Mouse (Mus musculus) E14TG2a.4 (cell line): ENCODE data around the gene Asic3.

Source experiments
- CTCF ChIP-seq: conservative IDR thresholded peaks from 2 replicates; pipeline ENCODE4 v1.5.1; 2014; ENCODE audit warnings: low read length
- NANOG ChIP-seq: IDR thresholded peaks from 2 replicates; pipeline ENCODE4 v1.6.1; 2014; ENCODE audit warnings: borderline replicate concordance, low read length, mixed read lengths

DNA sequence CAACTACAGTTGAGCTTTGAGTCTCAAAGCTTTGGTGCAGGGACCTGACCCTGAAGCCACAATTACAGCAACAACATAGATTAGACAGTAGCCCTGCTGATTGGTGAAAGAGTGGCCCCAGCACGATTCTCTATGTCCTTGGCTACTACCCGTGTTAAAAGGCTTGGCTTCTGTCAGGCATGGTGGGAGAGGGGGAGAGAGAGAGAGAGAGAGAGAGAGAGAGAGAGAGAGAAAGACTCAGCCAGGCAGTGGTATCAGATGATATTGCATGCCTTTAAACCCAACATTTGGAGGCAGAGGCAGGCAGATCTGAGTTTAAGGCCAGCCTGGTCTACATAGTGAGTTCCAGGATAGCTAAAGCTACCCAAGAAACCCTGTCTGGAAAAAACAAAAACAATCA lies 31.2 kb upstream of the Asic3 start:
- TF ChIP-seq CTCF (no peak), NANOG (no peak)
